Mouse (Mus musculus) kidney, adult 8-10 months (tissue): ENCODE measurements around the gene Dhrs11.

Experiments
- DNase-seq, 2 experiments: peaks; one replicate each; pipeline ENCODE4 v3.0.0; 2022

Dhrs11 gene

GRCm38 (mm10) chr11:84822487-84822886 lies 6.3 kb downstream of the Dhrs11 start:
- DNase-seq = no peak

GRCm38 (mm10) chr11:84821131-84821770 lies 7.5 kb downstream of the Dhrs11 start:
- no peak for DNase-seq

GRCm38 (mm10) chr11:84818961-84819692 lies 9.7 kb downstream of the Dhrs11 start, which contains the start of gene Mrm1:
Mrm1 (minus strand) TSS chr11:84819515.
- DNase-seq = peak; percentile 97

GRCm38 (mm10) chr11:84818085-84818960 lies 10.5 kb downstream of the Dhrs11 start:
- peak; percentile 73 to 82 for DNase-seq

GRCm38 (mm10) chr11:84817362-84817761 lies 11.4 kb downstream of the Dhrs11 start:
- DNase-seq = no peak

- peak in 1 of 2 experiments; percentile 75 for DNase-seq
Observed at GRCm38 (mm10) chr11:84813724-84814510, 14.9 kb downstream of the Dhrs11 start.

GRCm38 (mm10) chr11:84804373-84804772 lies 24.4 kb downstream of the Dhrs11 start:
- no peak for DNase-seq

- peak; percentile 17 to 72 for DNase-seq
Observed at GRCm38 (mm10) chr11:84797627-84798353, 31.0 kb downstream of the Dhrs11 start.

GRCm38 (mm10) chr11:84797026-84797425 lies 31.8 kb downstream of the Dhrs11 start:
- no peak for DNase-seq

GRCm38 (mm10) chr11:84794496-84795113 lies 34.2 kb downstream of the Dhrs11 start:
- peak; percentile 28 to 68 for DNase-seq

GRCm38 (mm10) chr11:84793545-84793944 lies 35.2 kb downstream of the Dhrs11 start:
- no peak for DNase-seq

GRCm38 (mm10) chr11:84790383-84790782 lies 38.4 kb downstream of the Dhrs11 start:
- no peak for DNase-seq

GRCm38 (mm10) chr11:84780143-84780870 lies 48.5 kb downstream of the Dhrs11 start:
- no peak for DNase-seq

GRCm38 (mm10) chr11:84775560-84775959 lies 53.2 kb downstream of the Dhrs11 start:
- no peak for DNase-seq

GRCm38 (mm10) chr11:84774870-84775514 lies 53.8 kb downstream of the Dhrs11 start:
- DNase-seq = no peak
